Mouse (Mus musculus) heart, embryonic 15.5 days (tissue): ENCODE data around the gene Epop. TPM values are rescaled to one million over a fixed set of nuclear protein-coding genes. Genes with fewer than 3 reads are reported as not detected.

ENCODE experiments used
- ATAC-seq: fragments of 200-750 bp; cut with Nextera tagmentation; replicated peaks from 2 replicates; pipeline ENCODE4 v1.8.0; 2017; ENCODE audit warnings: low read depth, moderate TSS enrichment; ENCODE audit not compliant: insufficient number of reproducible peaks, insufficient read depth, low FRiP score
- H3K27ac ChIP-seq: fragments of 300-500 bp; sonication (generic); 2 replicates; pipeline ENCODE4 v1.5.1; 2015; ENCODE audit warnings: mild to moderate bottlenecking, inconsistent platforms
- H3K27me3 ChIP-seq: fragments of 300-500 bp; sonication (generic); 2 replicates; pipeline ENCODE4 v1.6.1; 2015; ENCODE audit warnings: inconsistent platforms
- H3K36me3 ChIP-seq: fragments of 300-500 bp; sonication (generic); 2 replicates; pipeline ENCODE4 v1.6.1; 2015; ENCODE audit warnings: mild to moderate bottlenecking, inconsistent platforms
- H3K4me1 ChIP-seq: fragments of 300-500 bp; sonication (generic); replicated peaks from 2 replicates; pipeline ENCODE4 v1.6.1; 2015; ENCODE audit warnings: inconsistent platforms
- H3K4me2 ChIP-seq: fragments of 300-500 bp; sonication (generic); 2 replicates; pipeline ENCODE4 v1.6.1; 2015; ENCODE audit warnings: inconsistent platforms, mild to moderate bottlenecking, moderate library complexity
- H3K4me3 ChIP-seq: fragments of 300-500 bp; sonication (generic); 2 replicates; pipeline ENCODE4 v1.5.1; 2015; ENCODE audit warnings: mild to moderate bottlenecking, inconsistent platforms
- H3K9ac ChIP-seq: fragments of 300-500 bp; sonication (generic); 2 replicates; pipeline ENCODE4 v1.6.1; 2015; ENCODE audit warnings: mild to moderate bottlenecking, inconsistent platforms
- H3K9me3 ChIP-seq: fragments of 300-500 bp; sonication (generic); replicated peaks from 2 replicates; pipeline ENCODE4 v1.6.1; 2016; ENCODE audit warnings: inconsistent platforms
- WGBS: fragments of 180-500 bp; shearing (Covaris S2); methylation state at CpG from one replicate; pipeline ENCODE4 v1.1.7; 2015; ENCODE audit warnings: mixed read lengths; 5-methylcytosine and 5-hydroxymethylcytosine counted together
- microRNA-seq: library from miRNA; unstranded; fragments of <30 nt; microRNA quantifications from one replicate; pipeline ENCODE4, GENCODE M21; 2016
- polyA plus RNA-seq: library from polyadenylated mRNA; unstranded; fragments of >200 nt; fragmentation: Nextera tagmentation; extraction: Ambion mirVana; gene quantifications from 2 replicates; pipeline ENCODE4 v1.2.1, GENCODE M21; 2015

The Epop gene
- polyA plus RNA-seq, 1 experiment from 2014 or later, result 0.71 TPM

DNA sequence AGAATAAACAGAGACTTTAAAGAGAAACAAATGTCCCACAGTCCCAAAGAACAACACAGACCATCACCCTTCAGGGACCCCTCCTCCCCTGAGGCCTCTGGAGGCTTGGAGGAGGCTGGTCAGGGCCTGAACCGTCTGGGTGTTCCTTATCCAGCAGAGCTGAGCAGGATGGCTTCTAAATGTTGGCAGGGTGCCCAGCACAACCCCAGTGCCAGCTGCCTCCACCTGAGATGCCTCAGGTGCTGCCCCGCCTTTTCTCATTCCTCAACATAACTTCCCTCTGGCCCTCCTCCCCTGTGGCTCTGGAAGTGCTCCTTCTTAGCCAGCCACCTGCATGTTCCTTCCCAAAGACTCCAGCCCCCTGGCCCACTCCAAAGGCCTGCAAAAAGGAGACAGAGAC, 51.2 kb downstream of the Epop start:
- Histone ChIP-seq H3K4me3 (no peak overlapping the region), H3K4me2 (no peak overlapping the region), H3K9ac (no peak overlapping the region), H3K36me3 (no peaks in the 10 kb centered on the region), H3K9me3 (no peaks in the 10 kb centered on the region), H3K27ac (no peak overlapping the region), H3K4me1 (peaks cover 18% of the 10 kb centered on the region), H3K27me3 (peaks cover 70% of the 10 kb centered on the region)
- ATAC-seq, result no peak
- WGBS, result 40% methylated on average over 2 of the region's 2 CpGs

Small RNAs within 50 kb of the gene (microRNA-seq; reads per million reads assigned to microRNA genes)
- gene Gm24158, result not detected
- not detected for gene Mir6927

Other genes with a start within 250 kb of the Epop start
- gene Arhgap23, start 214.2 kb downstream of the Epop start, polyA plus RNA-seq, result 6.0 and 7.8 TPM in 2 replicates
- 0.78 and 1.0 TPM in 2 replicates for gene 4933428G20Rik, start 129.4 kb downstream of the Epop start, polyA plus RNA-seq
- 0.06 and 0.15 TPM in 2 replicates for gene Srcin1, start 53.5 kb downstream of the Epop start, polyA plus RNA-seq
- 2.2 and 2.3 TPM in 2 replicates for gene Mllt6, start 33.7 kb upstream of the Epop start, polyA plus RNA-seq
- gene Cisd3, start 56.1 kb upstream of the Epop start, polyA plus RNA-seq, result 60.7 and 69.4 TPM in 2 replicates
- 10.9 and 11.5 TPM in 2 replicates for gene Pcgf2, start 70.8 kb upstream of the Epop start, polyA plus RNA-seq
- gene Psmb3, start 73.7 kb upstream of the Epop start, polyA plus RNA-seq, result 337 and 364 TPM in 2 replicates
- gene Pip4k2b, start 115.0 kb upstream of the Epop start, polyA plus RNA-seq, result 0.82 and 0.95 TPM in 2 replicates
- 9.5 and 10.5 TPM in 2 replicates for gene Cwc25, start 136.9 kb upstream of the Epop start, polyA plus RNA-seq
- 0.21 and 0.32 TPM in 2 replicates for gene 1700001P01Rik, start 146.2 kb upstream of the Epop start, polyA plus RNA-seq
- 286 and 399 TPM in 2 replicates for gene Rpl23, start 152.7 kb upstream of the Epop start, polyA plus RNA-seq
- gene Lasp1, start 169.3 kb upstream of the Epop start, polyA plus RNA-seq, result 40.3 and 65.5 TPM in 2 replicates
- gene B230217C12Rik, start 211.1 kb upstream of the Epop start, polyA plus RNA-seq, result 2.9 and 3.4 TPM in 2 replicates